Mouse (Mus musculus) right cerebral cortex, adult 18-20 months (tissue): ENCODE measurements at regions not wholly inside any gene's neighbourhood (a gene's known extent, or its start where the extent isn't known, plus 50 kb on each side); places are given as distances from the start of the nearest gene placed in this dataset.

ENCODE experiments used
- DNase-seq: peaks from one replicate; pipeline ENCODE4 v3.0.0; 2022; ENCODE audit warnings: mixed read lengths

- DNase-seq = no peak
These were observed 187.0 kb downstream of the Kit start for GRCm38 (mm10) chr5:75761459-75762310.

DNA sequence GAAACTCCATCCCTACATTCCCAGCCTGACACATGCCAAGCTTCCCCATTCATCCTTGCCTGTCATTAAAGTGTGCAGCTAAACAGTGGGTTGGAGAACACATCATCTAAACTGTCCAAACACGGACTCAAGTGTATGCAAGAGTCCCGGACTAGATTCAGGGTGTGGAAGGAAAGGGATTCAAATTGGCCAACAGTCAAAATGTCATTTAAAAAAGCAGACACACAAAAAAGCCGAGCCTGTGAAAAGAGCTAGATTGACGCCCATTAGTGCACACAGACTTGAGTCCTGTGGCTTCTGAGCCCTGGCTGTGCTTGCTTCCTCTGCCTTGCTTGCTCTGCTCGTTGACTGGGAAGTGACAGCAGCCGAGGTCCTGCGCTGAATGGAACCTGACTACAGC, 181.5 kb downstream of the Kit start:
- DNase-seq = no peak

DNA sequence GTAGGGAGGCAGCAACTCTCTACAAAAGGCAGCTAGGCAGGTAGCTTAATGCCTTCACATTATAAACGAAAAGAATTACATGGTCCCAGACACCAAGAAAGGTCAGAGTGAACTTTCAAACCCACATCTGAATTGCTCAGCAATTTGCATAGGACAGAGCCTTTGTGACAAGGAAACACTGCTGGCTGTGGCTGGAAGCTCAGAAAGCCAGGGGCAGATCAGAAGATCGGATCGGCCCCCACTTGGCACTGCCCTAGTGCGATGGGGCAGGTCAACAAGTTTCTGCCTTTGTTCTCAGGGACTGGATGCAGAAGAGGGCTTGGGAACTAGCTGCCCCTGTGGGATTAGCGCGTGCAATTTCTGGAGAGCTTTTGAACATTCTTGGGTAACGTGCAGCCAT, 179.6 kb downstream of the Kit start:
- no peak for DNase-seq

DNA sequence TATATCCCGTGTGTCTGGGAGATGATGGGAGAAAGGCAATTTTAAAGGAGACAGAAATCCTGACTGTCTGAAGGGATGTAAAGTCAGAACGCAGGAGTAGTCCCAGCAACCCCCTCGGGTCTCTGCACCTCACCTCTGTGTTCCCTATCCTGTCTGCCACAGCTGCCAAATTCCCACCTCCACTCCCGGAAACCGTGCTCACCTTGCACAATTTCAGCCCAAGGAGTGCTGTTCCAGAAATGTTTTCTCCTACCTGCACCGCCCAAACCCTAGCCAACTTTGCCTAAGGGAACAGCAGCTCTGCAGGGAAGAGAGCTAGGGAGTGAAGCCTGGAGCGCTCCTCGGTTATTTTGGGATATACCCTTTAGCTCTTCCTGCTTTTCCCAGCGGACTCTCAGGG, 170.6 kb downstream of the Kit start:
- DNase-seq = no peak

GRCm38 (mm10) chr5:75744475-75745045, 169.8 kb downstream of the Kit start:
- DNase-seq = no peak

- DNase-seq = no peak
These were observed 164.6 kb downstream of the Kit start for GRCm38 (mm10) chr5:75739336-75739735.

DNA sequence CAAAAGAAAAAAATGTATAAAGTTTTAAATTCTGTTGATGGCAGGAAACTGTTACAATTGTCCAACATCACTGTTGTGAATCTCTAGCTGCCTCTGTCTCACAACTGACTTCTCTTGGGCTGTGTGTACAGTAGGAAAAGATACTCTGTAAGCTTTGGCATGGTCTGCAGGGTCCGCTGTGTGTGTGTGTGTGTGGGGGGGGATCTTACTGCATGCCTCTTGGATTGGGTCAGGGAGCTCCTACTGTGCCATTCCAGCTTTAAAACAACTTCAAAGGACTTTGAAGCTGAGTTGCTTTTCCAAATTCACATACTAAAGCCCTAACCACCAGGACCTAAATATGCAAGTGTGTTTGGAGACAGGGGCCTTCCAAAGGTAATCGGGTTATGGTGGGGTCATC, 163.7 kb downstream of the Kit start:
- DNase-seq = no peak

DNA sequence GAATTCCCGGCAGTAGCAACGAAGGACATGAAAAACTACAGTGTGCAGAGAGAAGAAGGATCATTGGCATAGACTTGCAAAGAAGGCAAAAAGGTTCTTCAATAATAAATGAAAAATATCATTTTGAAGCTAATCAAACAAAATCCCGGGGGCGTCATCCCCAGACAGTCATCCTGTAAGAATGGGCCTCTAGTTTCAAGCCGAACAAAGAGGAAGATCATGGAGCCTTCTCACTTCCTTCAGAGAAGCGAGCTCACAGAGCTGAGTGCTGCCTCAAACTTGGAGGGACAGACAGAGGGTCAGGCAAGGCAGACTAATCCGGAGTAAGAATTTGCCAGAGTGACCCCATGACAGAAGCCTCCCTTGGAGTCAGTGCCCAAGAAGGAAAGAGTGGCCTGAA, 163.0 kb downstream of the Kit start:
- DNase-seq = no peak

DNA sequence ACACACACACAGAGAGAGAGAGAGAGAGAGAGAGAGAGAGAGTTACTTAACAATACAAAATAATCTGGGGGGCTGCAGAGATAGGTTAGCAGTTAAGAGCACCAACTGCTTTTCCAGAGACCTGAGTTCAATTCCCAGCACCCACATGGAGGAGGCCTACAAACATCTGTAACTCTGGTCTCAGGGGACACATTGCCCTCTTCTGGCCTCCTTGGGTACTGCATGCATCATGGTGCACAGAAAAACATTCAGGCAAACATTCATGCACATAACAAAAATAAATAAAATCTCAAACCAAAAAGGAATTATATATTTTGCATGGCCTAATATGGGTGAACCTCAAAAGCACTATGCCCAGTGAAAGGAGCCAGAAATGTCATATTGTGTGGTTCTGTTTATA, 161.6 kb downstream of the Kit start:
- DNase-seq = no peak

DNA sequence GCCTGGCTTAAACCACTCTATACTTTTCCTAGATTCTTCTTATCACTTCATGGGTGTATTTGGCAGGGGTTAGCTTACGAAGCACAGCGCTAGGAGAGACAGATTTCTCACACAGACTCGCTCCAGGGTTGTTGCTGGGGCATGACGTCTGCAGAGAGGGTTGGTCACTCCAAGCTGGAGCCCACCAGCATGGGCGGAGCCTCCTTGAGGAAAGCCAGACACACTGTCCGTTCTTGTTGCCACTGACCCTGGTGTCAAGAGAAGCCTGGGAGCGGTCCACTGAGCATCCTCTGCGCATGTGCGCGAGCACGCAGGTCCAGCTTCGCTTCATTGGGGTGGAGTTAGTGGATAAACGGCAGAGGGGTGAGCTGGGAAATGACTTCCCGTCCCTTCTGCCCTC, 159.8 kb downstream of the Kit start:
- no peak for DNase-seq

- DNase-seq = no peak
These were observed 159.3 kb downstream of the Kit start for GRCm38 (mm10) chr5:75734043-75734442.

GRCm38 (mm10) chr5:75731236-75731635, 156.5 kb downstream of the Kit start:
- no peak for DNase-seq

- no peak for DNase-seq
These were observed 156.0 kb downstream of the Kit start for GRCm38 (mm10) chr5:75730698-75731097.

GRCm38 (mm10) chr5:75721291-75721690, 146.6 kb downstream of the Kit start:
- DNase-seq = no peak

GRCm38 (mm10) chr5:75720091-75720940, 145.6 kb downstream of the Kit start:
- DNase-seq = no peak

DNA sequence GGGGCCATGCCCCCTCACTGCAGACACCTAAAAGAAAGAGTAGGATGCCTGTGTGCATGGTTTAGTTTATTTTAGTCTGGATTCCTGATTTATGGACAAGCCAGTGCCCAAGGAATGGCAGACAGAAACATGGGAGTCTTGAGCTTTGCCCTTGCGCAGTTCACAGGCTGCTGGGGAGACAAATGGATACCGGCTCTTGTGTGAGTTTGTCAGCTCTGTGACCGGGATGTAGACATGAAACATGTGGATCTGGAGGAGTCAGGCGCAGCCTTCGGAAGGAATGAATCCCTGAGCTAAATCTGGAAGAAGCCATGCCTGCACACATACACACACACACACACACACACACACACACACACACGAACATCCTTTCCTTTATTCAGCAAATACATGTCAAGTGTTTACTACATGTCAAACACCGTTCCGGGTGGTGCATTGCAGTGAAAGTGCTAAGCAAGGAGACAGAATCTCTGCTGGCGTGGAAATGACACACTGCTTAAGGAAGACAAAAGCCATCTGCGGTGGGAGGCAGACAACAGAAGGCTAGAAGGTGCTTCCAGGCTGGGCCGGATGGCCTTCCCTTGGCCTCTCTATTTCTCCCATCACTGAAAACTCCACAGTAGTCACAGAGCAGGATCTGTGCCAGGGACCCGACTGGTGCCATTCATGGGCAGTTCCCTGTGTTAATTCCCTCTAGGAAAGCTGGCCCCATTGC, 144.0 kb downstream of the Kit start:
- DNase-seq = no peak
